8 mouse cellular contexts compared by ENCODE assay signal in the genomic region with DNA sequence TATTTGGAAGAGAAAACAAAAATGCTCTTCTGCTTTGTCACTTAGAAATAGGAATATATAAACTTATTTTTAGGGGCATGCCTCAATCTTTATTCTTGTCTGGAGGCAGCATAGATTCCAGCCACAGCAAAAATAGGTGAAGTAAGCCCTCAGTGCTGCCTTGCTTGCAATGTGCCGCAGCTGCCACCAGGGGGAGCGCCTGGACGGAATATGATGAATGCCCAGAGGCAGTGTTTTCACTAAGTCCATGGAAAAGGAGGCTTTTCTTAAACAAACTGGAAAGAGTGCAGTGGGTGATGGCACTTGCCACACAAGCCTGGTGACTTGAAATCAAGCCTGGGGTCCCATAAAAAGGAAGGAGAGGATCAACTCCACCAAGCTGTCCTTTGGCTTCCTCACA. TPM values are rescaled to one million over a fixed set of nuclear protein-coding genes. Genes with fewer than 3 reads are reported as not detected.
DNase-seq lines count a peak whose midpoint lies in the region; ATAC-seq lines count a peak whose summit lies in the region.

No protein-coding gene starts in this region.

- no peaks in the 10 kb centered on the region for H3K9me3 ChIP-seq in heart, embryonic 12.5 days (replicated peaks)
- no peaks in the 10 kb centered on the region for H3K9me3 ChIP-seq in embryonic facial prominence, embryonic 10.5 days
- H3K9me3 ChIP-seq in neural tube, embryonic 11.5 days (ENCODE audit: control insufficient read depth, low read length): no peaks in the 10 kb centered on the region

- no peak overlapping the region for H3K9ac ChIP-seq in heart, embryonic 12.5 days
- no peak overlapping the region for H3K9ac ChIP-seq in neural tube, embryonic 11.5 days (ENCODE audit: low read length)

- H3K27ac ChIP-seq in heart, embryonic 12.5 days (ENCODE audit: poor library complexity, severe bottlenecking): no peak overlapping the region
- no peak overlapping the region for H3K27ac ChIP-seq in embryonic facial prominence, embryonic 10.5 days (replicated peaks)
- H3K27ac ChIP-seq in neural tube, embryonic 11.5 days (ENCODE audit: low read depth, low read length): no peak overlapping the region

- ATAC-seq in heart, embryonic 12.5 days (ENCODE audit: insufficient number of reproducible peaks, low FRiP score): no peak
- ATAC-seq in neural tube, embryonic 11.5 days (ENCODE audit: insufficient read depth, low FRiP score, low TSS enrichment): no peak

- H3K4me3 ChIP-seq in heart, embryonic 12.5 days: no peak overlapping the region
- H3K4me3 ChIP-seq in embryonic facial prominence, embryonic 10.5 days: no peak overlapping the region
- no peak overlapping the region for H3K4me3 ChIP-seq in neural tube, embryonic 11.5 days (ENCODE audit: low read depth, low read length)

- peaks cover 8% of the 10 kb centered on the region; the same call in 1 of the 2 replicates for H3K4me1 ChIP-seq in heart, embryonic 12.5 days (replicated peaks)
- no peaks in the 10 kb centered on the region for H3K4me1 ChIP-seq in embryonic facial prominence, embryonic 10.5 days
- H3K4me1 ChIP-seq in neural tube, embryonic 11.5 days (ENCODE audit: control insufficient read depth, insufficient read depth, low read length): no peaks in the 10 kb centered on the region

- peak; percentile 80 to 97 for DNase-seq in heart, adult 18-20 months
- DNase-seq in adrenal gland, postnatal 10 days: peak; percentile 94
- DNase-seq in embryonic facial prominence, embryonic 10.5 days (ENCODE audit: low spot score): peak; percentile 88
- DNase-seq in heart, postnatal 36 days: peak; percentile 88 to 93
- peak; percentile 78 to 85 for DNase-seq in left cerebral cortex, postnatal 10 days (ENCODE audit: extremely low spot score in 1 of 2, low spot score in 2 of 2)
- peak; percentile 85 for DNase-seq in neural tube, embryonic 11.5 days (ENCODE audit: low spot score)
- DNase-seq in testis, postnatal 14 days (ENCODE audit: low spot score): peak; percentile 68

- peaks cover 16% of the 10 kb centered on the region for H3K36me3 ChIP-seq in heart, embryonic 12.5 days
- H3K36me3 ChIP-seq in embryonic facial prominence, embryonic 10.5 days (replicated peaks): peaks cover 24% of the 10 kb centered on the region
- H3K36me3 ChIP-seq in neural tube, embryonic 11.5 days (ENCODE audit: control insufficient read depth, insufficient read depth, low read length): no peaks in the 10 kb centered on the region

- no peak overlapping the region for H3K4me2 ChIP-seq in heart, embryonic 12.5 days
- no peak overlapping the region for H3K4me2 ChIP-seq in neural tube, embryonic 11.5 days (ENCODE audit: low read depth)

- intact Hi-C loops in heart, postnatal 36 days (cut with DNase I): loop anchor here (1.0 kb wide), 3 partner anchors 34 to 141 kb away; no protein-coding TSS in a partner anchor
- intact Hi-C loops in left cerebral cortex, postnatal 10 days (cut with DNase I): loop anchor here (5.0 kb wide), 3 partner anchors 32 to 142 kb away; no protein-coding TSS in a partner anchor

- 0% methylated on average over 3 of the region's 3 CpGs for WGBS in heart, embryonic 12.5 days
- WGBS in embryonic facial prominence, embryonic 10.5 days: 0% methylated on average over 3 of the region's 3 CpGs
- 0% methylated on average over 3 of the region's 3 CpGs for WGBS in neural tube, embryonic 11.5 days

- H3K27me3 ChIP-seq in heart, embryonic 12.5 days (replicated peaks): no peaks in the 10 kb centered on the region
- H3K27me3 ChIP-seq in embryonic facial prominence, embryonic 10.5 days (replicated peaks; ENCODE audit: low read depth, poor library complexity, severe bottlenecking): no peaks in the 10 kb centered on the region
- no peaks in the 10 kb centered on the region for H3K27me3 ChIP-seq in neural tube, embryonic 11.5 days (ENCODE audit: control insufficient read depth, insufficient read depth, low read length)

RNA-seq across cellular contexts. Expression of a gene that starts 32.4 kb away (rescaled TPM):
- total RNA-seq in heart, adult 18-20 months (2021): 10 to 100 TPM; 32.7 to 34.6 TPM
- polyA plus RNA-seq in heart, embryonic 12.5 days (2016; fragmentation: Nextera tagmentation; extraction: Ambion mirVana): 52.4 and 55.2 TPM in 2 replicates
- total RNA-seq in adrenal gland, postnatal 10 days (2021): 10 to 100 TPM; 49.5 to 54.8 TPM
- 81.4 and 86.7 TPM in 2 replicates for polyA plus RNA-seq in embryonic facial prominence, embryonic 10.5 days (2016; fragmentation: Nextera tagmentation; extraction: Ambion mirVana)
- 10 to 100 TPM; 30.6 to 30.7 TPM for total RNA-seq in heart, postnatal 36 days (2021)
- 10 to 100 TPM; 82.1 to 82.4 TPM for total RNA-seq in left cerebral cortex, postnatal 10 days (2021)
- polyA plus RNA-seq in neural tube, embryonic 11.5 days (2014; fragmentation: Nextera tagmentation; extraction: Ambion mirVana): 79.0 and 91.0 TPM in 2 replicates

RNA-seq across cellular contexts. Expression of a gene that starts 43.3 kb away (rescaled TPM):
- total RNA-seq in heart, adult 18-20 months (2021): 10 to 100 TPM; 71.9 to 73.6 TPM
- polyA plus RNA-seq in heart, embryonic 12.5 days (2016; fragmentation: Nextera tagmentation; extraction: Ambion mirVana): 16.1 and 17.9 TPM in 2 replicates
- 10 to 100 TPM; 46.3 to 50.1 TPM for total RNA-seq in adrenal gland, postnatal 10 days (2021)
- 17.2 and 17.7 TPM in 2 replicates for polyA plus RNA-seq in embryonic facial prominence, embryonic 10.5 days (2016; fragmentation: Nextera tagmentation; extraction: Ambion mirVana)
- 10 to 100 TPM; 82.0 to 88.2 TPM for total RNA-seq in heart, postnatal 36 days (2021)
- 10 to 100 TPM; 48.7 to 49.0 TPM for total RNA-seq in left cerebral cortex, postnatal 10 days (2021)
- polyA plus RNA-seq in neural tube, embryonic 11.5 days (2014; fragmentation: Nextera tagmentation; extraction: Ambion mirVana): 26.4 and 27.0 TPM in 2 replicates

RNA-seq across cellular contexts. Expression of a gene that starts 47.0 kb away (rescaled TPM):
- total RNA-seq in heart, adult 18-20 months (2021): under 1 TPM; 0.22 to 0.72 TPM
- polyA plus RNA-seq in heart, embryonic 12.5 days (2016; fragmentation: Nextera tagmentation; extraction: Ambion mirVana): 0.41 and 0.47 TPM in 2 replicates
- total RNA-seq in adrenal gland, postnatal 10 days (2021): 1 to 10 TPM; 5.2 to 6.3 TPM
- 1.3 and 1.6 TPM in 2 replicates for polyA plus RNA-seq in embryonic facial prominence, embryonic 10.5 days (2016; fragmentation: Nextera tagmentation; extraction: Ambion mirVana)
- 1 to 10 TPM in 1 of 2 experiments, under 1 TPM in 1; 0.50 to 1.5 TPM for total RNA-seq in heart, postnatal 36 days (2021)
- total RNA-seq in left cerebral cortex, postnatal 10 days (2021): under 1 TPM; 0.58 to 0.59 TPM
- 1.2 and 1.4 TPM in 2 replicates for polyA plus RNA-seq in neural tube, embryonic 11.5 days (2014; fragmentation: Nextera tagmentation; extraction: Ambion mirVana)

RNA-seq across cellular contexts. Expression of a gene that starts 59.6 kb away (rescaled TPM):
- total RNA-seq in heart, adult 18-20 months (2021): 10 to 100 TPM; 17.6 to 19.6 TPM
- polyA plus RNA-seq in heart, embryonic 12.5 days (2016; fragmentation: Nextera tagmentation; extraction: Ambion mirVana): 7.3 and 8.8 TPM in 2 replicates
- total RNA-seq in adrenal gland, postnatal 10 days (2021): 10 to 100 TPM; 31.9 to 42.5 TPM
- 8.6 and 9.0 TPM in 2 replicates for polyA plus RNA-seq in embryonic facial prominence, embryonic 10.5 days (2016; fragmentation: Nextera tagmentation; extraction: Ambion mirVana)
- 10 to 100 TPM; 17.6 to 18.8 TPM for total RNA-seq in heart, postnatal 36 days (2021)
- total RNA-seq in left cerebral cortex, postnatal 10 days (2021): 10 to 100 TPM; 37.3 to 40.9 TPM
- polyA plus RNA-seq in neural tube, embryonic 11.5 days (2014; fragmentation: Nextera tagmentation; extraction: Ambion mirVana): 6.9 TPM in 2 replicates
